Mouse (Mus musculus) granulocyte monocyte progenitor cell, adult 5-6 weeks (primary cell): ENCODE results near the gene Acsbg1. TPM values are rescaled to one million over a fixed set of nuclear protein-coding genes. Genes with fewer than 3 reads are reported as not detected.

Source experiments
- ATAC-seq: replicated peaks from 2 replicates; pipeline ENCODE4 v1.8.0; 2016; ENCODE audit warnings: mild to moderate bottlenecking, moderate TSS enrichment, inconsistent platforms; ENCODE audit not compliant: poor library complexity, severe bottlenecking
- total RNA-seq, 2 experiments: library from RNA; stranded (forward) in 1 of 2; stranded (reverse) in 1 of 2; fragments of 200-712, 200-1000 nt in 1 of 2; fragments of >200 nt in 1 of 2; fragmentation: Nextera tagmentation in 1 of 2; gene quantifications; 2 replicates each; pipeline ENCODE4 v1.2.3; 2014 to 2017

Acsbg1 gene
- total RNA-seq, 2 experiments from 2014 or later, result not detected

- no peak for ATAC-seq
These were observed 12.2 kb upstream of the Acsbg1 start for GRCm38 (mm10) chr9:54673887-54674286.

GRCm38 (mm10) chr9:54671962-54672361 lies 10.3 kb upstream of the Acsbg1 start:
- no peak for ATAC-seq

GRCm38 (mm10) chr9:54668455-54668854 lies 6.8 kb upstream of the Acsbg1 start:
- no peak for ATAC-seq

GRCm38 (mm10) chr9:54666116-54666515 lies 4.4 kb upstream of the Acsbg1 start:
- ATAC-seq, result no peak

- no peak for ATAC-seq
These were observed 2.7 kb upstream of the Acsbg1 start for GRCm38 (mm10) chr9:54664358-54664757.

- no peak for ATAC-seq
These were observed 2.9 kb downstream of the Acsbg1 start for GRCm38 (mm10) chr9:54658773-54659172.

GRCm38 (mm10) chr9:54656402-54656801 lies 5.3 kb downstream of the Acsbg1 start:
- no peak for ATAC-seq

GRCm38 (mm10) chr9:54655846-54656245 lies 5.8 kb downstream of the Acsbg1 start:
- no peak for ATAC-seq

- ATAC-seq, result no peak
These were observed 8.9 kb downstream of the Acsbg1 start for GRCm38 (mm10) chr9:54652778-54653177.

- ATAC-seq, result no peak
These were observed 12.3 kb downstream of the Acsbg1 start for GRCm38 (mm10) chr9:54649360-54649759.

GRCm38 (mm10) chr9:54647456-54647855 lies 14.2 kb downstream of the Acsbg1 start:
- no peak for ATAC-seq

GRCm38 (mm10) chr9:54646252-54646651 lies 15.4 kb downstream of the Acsbg1 start:
- no peak for ATAC-seq

GRCm38 (mm10) chr9:54645530-54645929 lies 16.1 kb downstream of the Acsbg1 start:
- ATAC-seq, result no peak

- ATAC-seq, result no peak
These were observed 18.5 kb downstream of the Acsbg1 start for GRCm38 (mm10) chr9:54643179-54643578.

- peak; percentile 77 for ATAC-seq
These were observed 19.1 kb downstream of the Acsbg1 start for GRCm38 (mm10) chr9:54642556-54642955.

- ATAC-seq, result no peak
These were observed 19.5 kb downstream of the Acsbg1 start for GRCm38 (mm10) chr9:54642149-54642548.

- no peak for ATAC-seq
These were observed 20.1 kb downstream of the Acsbg1 start for GRCm38 (mm10) chr9:54641548-54641947.

- no peak for ATAC-seq
These were observed 22.5 kb downstream of the Acsbg1 start for GRCm38 (mm10) chr9:54639192-54639591.

GRCm38 (mm10) chr9:54637510-54638314 lies 24.0 kb downstream of the Acsbg1 start:
- no peak for ATAC-seq

- ATAC-seq, result no peak
These were observed 28.3 kb downstream of the Acsbg1 start for GRCm38 (mm10) chr9:54633401-54633800.

GRCm38 (mm10) chr9:54630905-54631304 lies 30.8 kb downstream of the Acsbg1 start:
- no peak for ATAC-seq

- ATAC-seq, result no peak
These were observed 31.9 kb downstream of the Acsbg1 start for GRCm38 (mm10) chr9:54629613-54630261.
